Mouse (Mus musculus): ENCODE data around the gene Gm3173. TPM values are rescaled to one million over a fixed set of nuclear protein-coding genes. Genes with fewer than 3 reads are reported as not detected.
"Not testable (repeated sequence)": the region's sequence is repeated elsewhere in the genome, so short reads cannot be mapped to it uniquely, and the experiment has no call there.

Gene Gm3173
- 1 to 10 TPM in 1 of 2 experiments, not detected in 1; 4.2 TPM for total RNA-seq (2021)
- long read RNA-seq, experiment 1, partial matches to known transcripts, result 0 of 5 reads
- long read RNA-seq, experiment 1, other reads (novel, unspliced or antisense), result 5 of 5 reads
- long read RNA-seq, experiment 2, partial matches to known transcripts, result 0 of 8 reads
- long read RNA-seq, experiment 2, other reads (novel, unspliced or antisense), result 8 of 8 reads

DNA sequence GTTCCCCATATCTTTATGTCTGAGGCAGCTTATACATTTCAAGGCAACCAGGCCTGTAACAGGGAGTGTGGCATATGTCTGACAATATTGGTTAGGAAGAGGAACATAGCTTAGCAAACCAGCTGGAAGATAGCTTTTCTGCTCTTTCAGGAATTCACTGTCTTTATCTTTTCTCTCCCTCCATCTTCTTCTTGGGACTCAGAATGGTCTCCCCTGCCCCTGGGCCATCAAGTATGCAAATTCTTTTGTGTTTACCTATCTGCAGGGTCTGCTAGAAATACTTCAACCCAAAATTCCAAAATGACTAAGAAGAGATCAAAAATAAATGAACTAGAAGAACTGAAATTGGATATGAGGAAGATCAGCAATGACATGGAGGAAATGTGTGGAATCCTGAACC, at the start of gene Gm3173:
TSS of gene Gm3173 (plus strand) at position 301 of the 400 bp plus-strand sequence.
- not testable (repeated sequence) for DNase-seq (ENCODE audit: low spot score in 2 of 2)

GRCm38 (mm10) chr14:4385606-4386005, 45.2 kb upstream of the Gm3173 start:
- not testable (repeated sequence) for DNase-seq (ENCODE audit: low spot score in 2 of 2)

- DNase-seq (ENCODE audit: low spot score in 2 of 2), result not testable (repeated sequence)
These were observed 37.8 kb upstream of the Gm3173 start for GRCm38 (mm10) chr14:4392841-4393530.

GRCm38 (mm10) chr14:4397226-4397625, 33.6 kb upstream of the Gm3173 start, which contains the start of gene Gm3159:
TSS of gene Gm3159 (plus strand) at chr14:4397526.
- DNase-seq (ENCODE audit: low spot score in 2 of 2), result not testable (repeated sequence)

DNA sequence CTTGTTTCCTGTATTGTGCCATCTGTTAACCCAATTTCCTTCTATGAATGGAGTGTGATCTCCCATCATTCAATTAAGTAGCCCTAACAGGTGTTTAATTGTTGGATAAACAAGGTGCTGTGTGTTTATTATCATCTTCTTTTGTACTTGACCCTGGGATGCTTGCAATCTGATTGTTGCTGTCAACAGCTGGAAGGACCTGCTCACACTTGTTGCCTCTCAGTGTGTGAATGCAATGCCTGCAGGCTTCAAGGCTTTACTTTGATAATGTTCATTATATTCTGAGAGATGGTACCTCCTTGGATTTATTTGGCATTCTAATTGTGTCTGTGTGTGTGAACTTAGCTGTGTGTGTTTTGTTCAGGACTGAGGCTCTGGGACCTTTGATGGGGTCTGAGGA, 32.2 kb upstream of the Gm3173 start:
- not testable (repeated sequence) for DNase-seq (ENCODE audit: low spot score in 2 of 2)

- not testable (repeated sequence) for DNase-seq (ENCODE audit: low spot score in 2 of 2)
These were observed 30.5 kb upstream of the Gm3173 start for GRCm38 (mm10) chr14:4400115-4400789.

DNA sequence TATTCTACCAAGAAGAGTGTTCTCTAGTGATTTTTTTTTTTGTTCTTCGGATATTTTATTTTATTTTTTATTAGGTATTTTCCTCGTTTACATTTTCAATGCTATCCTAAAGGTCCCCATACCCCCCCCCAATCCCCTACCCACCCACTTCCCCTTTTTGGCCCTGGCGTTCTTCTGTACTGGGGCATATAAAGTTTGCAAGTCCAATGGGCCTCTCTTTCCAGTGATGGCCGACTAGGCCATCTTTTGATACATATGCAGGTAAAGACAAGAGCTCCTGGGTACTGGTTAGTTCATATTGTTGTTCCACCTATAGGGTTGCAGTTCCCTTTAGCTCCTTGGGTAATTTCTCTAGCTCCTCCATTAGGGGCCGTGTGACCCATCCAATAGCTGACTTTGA, 29.5 kb upstream of the Gm3173 start:
- DNase-seq (ENCODE audit: low spot score in 2 of 2), result not testable (repeated sequence)

GRCm38 (mm10) chr14:4403840-4404239, 27.0 kb upstream of the Gm3173 start:
- not testable (repeated sequence) for DNase-seq (ENCODE audit: low spot score in 2 of 2)

DNA sequence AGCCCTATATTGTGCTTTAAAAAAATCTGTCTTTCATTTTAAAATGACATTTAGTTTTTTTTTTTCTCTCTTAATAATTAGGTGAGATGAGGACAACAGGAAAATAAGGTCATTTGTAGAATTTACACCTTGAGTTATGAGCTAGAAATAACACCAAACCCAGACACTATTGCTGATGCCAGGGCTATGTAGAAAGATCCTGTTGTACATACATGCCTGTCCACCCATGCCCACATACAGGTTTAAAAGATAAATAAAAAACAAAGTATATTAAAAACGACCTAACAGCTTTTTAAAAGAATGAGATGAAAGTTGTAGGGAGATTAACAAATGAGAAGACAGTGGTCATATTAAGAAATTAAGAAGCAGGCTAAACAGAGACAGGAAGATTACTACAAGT, 20.9 kb upstream of the Gm3173 start:
- DNase-seq (ENCODE audit: low spot score in 2 of 2), result not testable (repeated sequence)

- DNase-seq (ENCODE audit: low spot score in 2 of 2), result not testable (repeated sequence)
These were observed 15.6 kb upstream of the Gm3173 start, which contains the start of gene Gm3164 for GRCm38 (mm10) chr14:4414965-4415835. TSS of gene Gm3164 (plus strand) at chr14:4415448.

GRCm38 (mm10) chr14:4481445-4481844, 50.7 kb downstream of the Gm3173 start, which contains the start of gene Gm3182:
TSS of gene Gm3182 (plus strand) at chr14:4481745.
- DNase-seq (ENCODE audit: low spot score in 2 of 2), result not testable (repeated sequence)

GRCm38 (mm10) chr14:4499425-4499824, 68.6 kb downstream of the Gm3173 start:
- DNase-seq (ENCODE audit: low spot score in 2 of 2), result not testable (repeated sequence)

DNA sequence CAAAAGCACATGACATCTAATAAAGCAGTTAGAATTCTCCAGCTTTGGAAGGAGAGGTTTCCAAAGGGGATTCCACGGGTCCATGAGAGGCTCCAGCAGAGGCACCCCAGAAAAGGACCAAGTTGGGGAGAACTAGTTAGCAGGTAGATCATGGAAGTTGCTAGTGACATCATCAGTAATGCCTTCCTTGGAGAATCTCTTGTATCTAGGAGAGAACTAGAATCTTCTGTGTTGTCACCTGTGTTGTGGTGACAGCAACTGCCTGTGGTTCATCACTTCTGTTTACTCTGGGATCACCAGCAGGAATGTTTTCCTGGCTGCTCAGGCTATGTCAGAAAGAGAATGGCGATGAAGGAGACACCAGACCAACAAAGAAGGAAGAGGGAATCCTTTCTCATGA, 124.3 kb downstream of the Gm3173 start, which contains the start of gene Gm3047:
TSS of gene Gm3047 (plus strand) at position 301 of the 400 bp plus-strand sequence.
- DNase-seq (ENCODE audit: low spot score in 2 of 2), result not testable (repeated sequence)

Other genes with a start within 250 kb of the Gm3173 start
- 1 to 10 TPM in 1 of 2 experiments, under 1 TPM in 1; 0.95 to 1.7 TPM for gene Gm2974, start 248.4 kb upstream of the Gm3173 start, total RNA-seq (2021)
- gene Gm3138, start 181.4 kb upstream of the Gm3173 start, total RNA-seq (2021), result not detected
- gene Gm3149, start 113.7 kb upstream of the Gm3173 start, total RNA-seq (2021), result not detected
- gene 2610042L04Rik, start 96.2 kb upstream of the Gm3173 start, total RNA-seq (2021), result 1 to 10 TPM in 1 of 2 experiments, under 1 TPM in 1; 0.55 to 1.4 TPM
- not detected for gene Gm3159, start 33.5 kb upstream of the Gm3173 start, total RNA-seq (2021)
- 1 to 10 TPM in 1 of 2 experiments, under 1 TPM in 1; 0.74 to 1.4 TPM for gene Gm3164, start 15.5 kb upstream of the Gm3173 start, total RNA-seq (2021)
- gene Gm3182, start 50.8 kb downstream of the Gm3173 start, total RNA-seq (2021), result not detected
- gene Gm3047, start 124.4 kb downstream of the Gm3173 start, total RNA-seq (2021), result not detected
- 1 to 10 TPM in 1 of 2 experiments, under 1 TPM in 1; 0.41 to 1.0 TPM for gene Gm8159, start 201.4 kb downstream of the Gm3173 start, total RNA-seq (2021)
- under 1 TPM in 1 of 2 experiments, not detected in 1; 0.43 TPM for gene Gm3239, start 233.2 kb downstream of the Gm3173 start, total RNA-seq (2021)

Measured in layer of hippocampus, postnatal 14 days (tissue).